12 mouse cellular contexts compared by ENCODE assay signal in the genomic region with DNA sequence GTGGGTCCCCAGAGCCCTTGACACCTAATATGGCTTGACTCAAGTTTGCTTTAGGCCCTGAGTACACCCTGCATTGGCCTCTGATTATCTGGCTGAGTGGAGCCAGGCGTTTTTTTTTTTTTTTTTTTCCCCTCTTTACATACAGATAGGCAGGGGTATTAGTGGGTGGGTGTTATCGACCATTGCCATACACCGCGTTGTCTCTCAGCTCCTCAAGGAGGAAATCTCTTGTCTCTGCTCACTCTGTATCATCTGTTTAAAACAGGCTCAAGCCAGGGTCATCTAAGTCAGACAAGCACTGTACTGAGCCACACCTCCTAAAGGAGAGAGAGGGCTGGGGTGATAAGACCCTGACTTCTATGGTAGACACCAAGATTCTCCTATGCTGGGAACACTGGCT. TPM values are rescaled to one million over a fixed set of nuclear protein-coding genes. Genes with fewer than 3 reads are reported as not detected.
A peak's percentile ranks its signal among the peaks of the same experiment; 100 is the strongest.
DNase-seq lines count a peak whose midpoint lies in the region; ATAC-seq and TF ChIP-seq lines count a peak whose summit lies in the region.
"Had no signal": no experiment of that assay in that cellular context is flagged by ENCODE, and none has a peak within 500 bp of the region (broad histone marks: within the 10 kb centered on the region; RNA-seq: fewer than 3 reads in every experiment).

No protein-coding gene starts in this region.

- 55% methylated on average over 4 of the region's 4 CpGs for WGBS in heart, embryonic 13.5 days
- WGBS in heart, adult 2 months: 62% methylated on average over 4 of the region's 4 CpGs
- 90% methylated on average over 4 of the region's 4 CpGs for WGBS in limb, embryonic 12.5 days
- 76% methylated on average over 4 of the region's 4 CpGs for WGBS in stomach, embryonic 15.5 days

- H3K36me3 ChIP-seq in heart, embryonic 13.5 days: peaks cover 68% of the 10 kb centered on the region
- H3K36me3 ChIP-seq in heart, adult 2 months (ENCODE audit: control insufficient read depth, insufficient read depth, low read length): peaks cover 4% of the 10 kb centered on the region; the same call in 1 of the 2 replicates
- H3K36me3 ChIP-seq in limb, embryonic 12.5 days: peaks cover 64% of the 10 kb centered on the region
- H3K36me3 ChIP-seq in stomach, embryonic 15.5 days: peaks cover 16% of the 10 kb centered on the region

- peak overlapping the region; percentile 90 for H3K9ac ChIP-seq in heart, embryonic 13.5 days
- H3K9ac ChIP-seq in heart, adult 2 months (ENCODE audit: low read depth, low read length): no peak overlapping the region
- no peak overlapping the region for H3K9ac ChIP-seq in limb, embryonic 12.5 days (replicated peaks)
- H3K9ac ChIP-seq in stomach, embryonic 15.5 days: no peak overlapping the region

- H3K27ac ChIP-seq in heart, embryonic 13.5 days (replicated peaks): peak overlapping the region; percentile 36; the same call in 1 of the 2 replicates
- no peak overlapping the region for H3K27ac ChIP-seq in heart, adult 2 months
- H3K27ac ChIP-seq in limb, embryonic 12.5 days: no peak overlapping the region
- H3K27ac ChIP-seq in stomach, embryonic 15.5 days: no peak overlapping the region

- no peak for TF ChIP-seq CTCF in heart, adult 2 months (IDR thresholded peaks at IDR 0.05)

- peak overlapping the region; percentile 78 for H3K4me2 ChIP-seq in heart, embryonic 13.5 days
- H3K4me2 ChIP-seq in limb, embryonic 12.5 days: peak overlapping the region; percentile 82; the same call in 1 of the 2 replicates
- H3K4me2 ChIP-seq in stomach, embryonic 15.5 days: peak overlapping the region; percentile 63

- DNase-seq in heart, adult 2 months: no peak
- peak; percentile 34 to 64 for DNase-seq in spleen, postnatal 36 days (ENCODE audit: low spot score in 2 of 2)
- no peak for DNase-seq in spleen, postnatal 14 days (ENCODE audit: low spot score in 2 of 2)
- no peak for DNase-seq in Muller cell, postnatal 12 days (ENCODE audit: inconsistent ontology term)
- no peak for DNase-seq in adrenal gland, postnatal 36 days
- DNase-seq: lung, postnatal 4 days; thymus, postnatal 25 days had no signal

- intact Hi-C loops in heart, adult 2 months (cut with DNase I): no loop called here

- peak overlapping the region; percentile 81 for H3K4me3 ChIP-seq in heart, embryonic 13.5 days
- H3K4me3 ChIP-seq in heart, adult 2 months: no peak overlapping the region
- no peak overlapping the region for H3K4me3 ChIP-seq in limb, embryonic 12.5 days (replicated peaks)
- H3K4me3 ChIP-seq in stomach, embryonic 15.5 days (replicated peaks): peak overlapping the region; percentile 70; the same call in 1 of the 2 replicates

- H3K4me1 ChIP-seq in heart, embryonic 13.5 days: peaks cover 39% of the 10 kb centered on the region
- H3K4me1 ChIP-seq in heart, adult 2 months (ENCODE audit: control insufficient read depth, insufficient read depth, low read length): peaks cover 5% of the 10 kb centered on the region
- peaks cover 9% of the 10 kb centered on the region for H3K4me1 ChIP-seq in limb, embryonic 12.5 days (replicated peaks)
- H3K4me1 ChIP-seq in stomach, embryonic 15.5 days: peaks cover 16% of the 10 kb centered on the region

- no peak for TF ChIP-seq EP300 in heart, adult 2 months (IDR thresholded peaks at IDR 0.05; ENCODE audit: insufficient read depth, low read depth, low read length)

- H3K27me3 ChIP-seq in heart, embryonic 13.5 days (replicated peaks): no peaks in the 10 kb centered on the region
- no peaks in the 10 kb centered on the region for H3K27me3 ChIP-seq in heart, adult 2 months (ENCODE audit: control insufficient read depth, insufficient read depth, low read length)
- H3K27me3 ChIP-seq in limb, embryonic 12.5 days: no peaks in the 10 kb centered on the region
- H3K27me3 ChIP-seq in stomach, embryonic 15.5 days (replicated peaks): no peaks in the 10 kb centered on the region

- ATAC-seq in heart, embryonic 13.5 days (ENCODE audit: extremely low read depth, insufficient number of reproducible peaks, low FRiP score, low TSS enrichment): no peak
- ATAC-seq in limb, embryonic 12.5 days (ENCODE audit: insufficient number of reproducible peaks, insufficient read depth, low FRiP score, low TSS enrichment, low read depth): no peak
- ATAC-seq in stomach, embryonic 15.5 days (ENCODE audit: insufficient read depth, low FRiP score, low read depth): peak; percentile 67
- ATAC-seq: activated CD4-positive, CD25-positive, alpha-beta regulatory T cell, adult 4 months; CD4-positive, CD25-positive, alpha-beta regulatory T cell, adult 4 months had no signal

- H3K9me3 ChIP-seq in heart, embryonic 13.5 days: no peaks in the 10 kb centered on the region
- no peaks in the 10 kb centered on the region for H3K9me3 ChIP-seq in limb, embryonic 12.5 days
- no peaks in the 10 kb centered on the region for H3K9me3 ChIP-seq in stomach, embryonic 15.5 days

- H3K79me2 ChIP-seq in heart, adult 2 months (replicated peaks; ENCODE audit: control insufficient read depth, insufficient read depth, low read length): no peaks in the 10 kb centered on the region

- no peak for TF ChIP-seq POLR2A in heart, adult 2 months (IDR thresholded peaks at IDR 0.05; ENCODE audit: insufficient read depth, low read depth, low read length)

RNA-seq across cellular contexts. Expression of gene Tmem14c, which starts 1.7 kb away (rescaled TPM):
- 189 and 250 TPM in 2 replicates for polyA plus RNA-seq in heart, embryonic 13.5 days (2015; fragmentation: Nextera tagmentation; extraction: Ambion mirVana)
- total RNA-seq in heart, adult 2 months (2021): 100 to 1,000 TPM; 165 to 179 TPM
- polyA plus RNA-seq in heart, adult 2 months (2012; rRNA removed): 136 and 180 TPM in 2 replicates
- 196 and 204 TPM in 2 replicates for polyA plus RNA-seq in limb, embryonic 12.5 days (2016; fragmentation: Nextera tagmentation; extraction: Ambion mirVana)
- 262 and 275 TPM in 2 replicates for polyA plus RNA-seq in stomach, embryonic 15.5 days (2015; fragmentation: Nextera tagmentation; extraction: Ambion mirVana)
- total RNA-seq in adrenal gland, postnatal 36 days (2021): 100 to 1,000 TPM; 149 to 198 TPM

RNA-seq across cellular contexts. Expression of gene Pak1ip1, which starts 17.0 kb away (rescaled TPM):
- polyA plus RNA-seq in heart, embryonic 13.5 days (2015; fragmentation: Nextera tagmentation; extraction: Ambion mirVana): 47.4 and 52.5 TPM in 2 replicates
- 10 to 100 TPM; 26.7 to 27.5 TPM for total RNA-seq in heart, adult 2 months (2021)
- 21.2 and 22.5 TPM in 2 replicates for polyA plus RNA-seq in heart, adult 2 months (2012; rRNA removed)
- 58.1 and 59.1 TPM in 2 replicates for polyA plus RNA-seq in limb, embryonic 12.5 days (2016; fragmentation: Nextera tagmentation; extraction: Ambion mirVana)
- polyA plus RNA-seq in stomach, embryonic 15.5 days (2015; fragmentation: Nextera tagmentation; extraction: Ambion mirVana): 69.0 and 73.9 TPM in 2 replicates
- total RNA-seq in adrenal gland, postnatal 36 days (2021): 10 to 100 TPM; 62.7 to 63.9 TPM

Comparison
In these comparisons a context has a peak if more than half of its experiments do, and no peak if none do; other contexts are left out.
1. H3K4me3 ChIP-seq: peak in heart, embryonic 13.5 days (single experiment) and stomach, embryonic 15.5 days (single experiment); none in heart, adult 2 months (single experiment) and limb, embryonic 12.5 days (single experiment).
2. DNase-seq: peak in spleen, postnatal 36 days (2 of 2); none in heart, adult 2 months (0 of 2), spleen, postnatal 14 days (0 of 2), Muller cell, postnatal 12 days (single experiment) and adrenal gland, postnatal 36 days (0 of 2).
3. Peak in every context shown above with its lines, with median percentiles within 50 percentile points of each other: H3K4me2 ChIP-seq.